Mouse (Mus musculus) layer of hippocampus, adult 11-12 months (tissue): ENCODE data around the gene Psma2.

ENCODE experiments used
- DNase-seq: peaks from one replicate; pipeline ENCODE4 v3.0.0; 2022; ENCODE audit warnings: low spot score

The Psma2 gene

GRCm38 (mm10) chr13:14612926-14613529, at the start of gene Psma2, which contains the start of gene Mrpl32:
Gene Psma2 (plus strand): TSS chr13:14613240.
Gene Mrpl32 (minus strand): TSS chr13:14613165.
- peak; percentile 97 for DNase-seq

GRCm38 (mm10) chr13:14574128-14574527, 38.9 kb upstream of the Psma2 start:
- DNase-seq: no peak

GRCm38 (mm10) chr13:14580392-14580791, 32.6 kb upstream of the Psma2 start:
- no peak for DNase-seq

GRCm38 (mm10) chr13:14602744-14603143, 10.3 kb upstream of the Psma2 start:
- no peak for DNase-seq

GRCm38 (mm10) chr13:14607616-14608015, 5.4 kb upstream of the Psma2 start:
- no peak for DNase-seq

GRCm38 (mm10) chr13:14612463-14612862, 577 bp upstream of the Psma2 start:
- DNase-seq: no peak

GRCm38 (mm10) chr13:14613553-14613952, 513 bp downstream of the Psma2 start:
- no peak for DNase-seq

GRCm38 (mm10) chr13:14618724-14619123, 5.7 kb downstream of the Psma2 start:
- peak; percentile 73 for DNase-seq

- peak; percentile 96 for DNase-seq
Measured at GRCm38 (mm10) chr13:14629726-14630641, 16.9 kb downstream of the Psma2 start, which contains the start of gene AW209491. Gene AW209491 (plus strand): TSS chr13:14630154.

GRCm38 (mm10) chr13:14639998-14640397, 27.0 kb downstream of the Psma2 start:
- DNase-seq: no peak

- DNase-seq: no peak
Measured at GRCm38 (mm10) chr13:14649301-14649700, 36.3 kb downstream of the Psma2 start.

- DNase-seq: no peak
Measured at GRCm38 (mm10) chr13:14667107-14667506, 54.1 kb downstream of the Psma2 start.

- DNase-seq: peak; percentile 35
Measured at GRCm38 (mm10) chr13:14670342-14670741, 57.3 kb downstream of the Psma2 start.

GRCm38 (mm10) chr13:14688955-14689354, 75.9 kb downstream of the Psma2 start:
- DNase-seq: no peak

GRCm38 (mm10) chr13:14716801-14717200, 103.8 kb downstream of the Psma2 start:
- no peak for DNase-seq

- DNase-seq: no peak
Measured at GRCm38 (mm10) chr13:14717755-14718154, 104.7 kb downstream of the Psma2 start.
